Mouse (Mus musculus): ENCODE results near the gene Map7d2. TPM values are rescaled to one million over a fixed set of nuclear protein-coding genes. Genes with fewer than 3 reads are reported as not detected.
"Not testable (repeated sequence)": the region's sequence is repeated elsewhere in the genome, so short reads cannot be mapped to it uniquely, and the experiment has no call there.

The Map7d2 gene
- total RNA-seq, 2 experiments from 2014 or later, result 96.9 to 127 TPM

DNA sequence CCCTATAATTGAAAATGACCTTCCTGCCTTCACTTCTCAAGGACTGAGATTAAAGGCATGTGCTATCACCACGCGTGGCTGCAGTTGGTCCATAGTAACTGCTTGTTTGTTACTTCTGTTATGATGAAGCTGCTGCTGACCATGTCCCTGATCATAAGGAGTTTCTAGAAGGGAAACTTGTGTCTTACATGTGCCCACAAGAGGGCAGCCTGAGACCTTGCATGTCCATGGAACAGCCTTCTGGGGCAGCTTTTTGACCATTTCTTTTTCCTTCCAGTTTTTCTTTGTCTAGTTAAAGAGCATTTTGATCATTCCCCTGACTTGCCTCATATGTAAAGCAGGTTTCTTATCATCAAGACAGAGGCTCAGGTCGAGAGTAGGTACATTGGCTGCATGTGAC lies 27.8 kb downstream of the Map7d2 start:
- TF ChIP-seq CTCF (IDR thresholded peaks at IDR 0.05), result peak; percentile 52
- intact Hi-C loops (cut with DNase I), result loop anchor here (5.0 kb wide), 1 partner anchor 165 kb away; no protein-coding TSS in a partner anchor
- H3K27ac ChIP-seq, result no peak overlapping the region
- DNase-seq (ENCODE audit: extremely low spot score in 1 of 2, low spot score in 2 of 2), result peak; percentile 9 to 10
- H3K4me3 ChIP-seq, result no peak overlapping the region

DNA sequence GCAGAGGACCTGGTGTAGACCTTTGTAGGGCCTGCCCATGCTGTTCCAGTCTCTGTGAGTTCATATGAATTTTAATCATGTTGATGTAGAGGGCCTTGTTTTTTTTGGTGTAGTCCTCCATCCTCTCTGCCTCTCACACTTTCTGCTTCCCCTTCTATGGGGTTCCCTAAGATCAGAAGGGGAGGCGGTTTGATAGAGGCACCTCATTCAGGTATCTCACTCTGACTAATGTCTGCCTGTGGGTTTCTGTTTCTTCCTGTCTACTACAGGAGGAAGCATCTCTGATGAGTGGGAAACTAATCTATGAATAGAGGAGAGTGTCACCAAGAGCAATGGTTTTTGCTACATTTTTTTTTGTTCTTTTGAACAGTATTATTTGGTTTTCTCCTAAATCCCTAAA lies 32.8 kb downstream of the Map7d2 start:
- no peak for DNase-seq (ENCODE audit: extremely low spot score in 1 of 2, low spot score in 2 of 2)
- H3K4me3 ChIP-seq, result no peak overlapping the region
- no peak overlapping the region for H3K27ac ChIP-seq
- TF ChIP-seq CTCF (IDR thresholded peaks at IDR 0.05), result no peak
- intact Hi-C loops (cut with DNase I), result no loop called here

DNA sequence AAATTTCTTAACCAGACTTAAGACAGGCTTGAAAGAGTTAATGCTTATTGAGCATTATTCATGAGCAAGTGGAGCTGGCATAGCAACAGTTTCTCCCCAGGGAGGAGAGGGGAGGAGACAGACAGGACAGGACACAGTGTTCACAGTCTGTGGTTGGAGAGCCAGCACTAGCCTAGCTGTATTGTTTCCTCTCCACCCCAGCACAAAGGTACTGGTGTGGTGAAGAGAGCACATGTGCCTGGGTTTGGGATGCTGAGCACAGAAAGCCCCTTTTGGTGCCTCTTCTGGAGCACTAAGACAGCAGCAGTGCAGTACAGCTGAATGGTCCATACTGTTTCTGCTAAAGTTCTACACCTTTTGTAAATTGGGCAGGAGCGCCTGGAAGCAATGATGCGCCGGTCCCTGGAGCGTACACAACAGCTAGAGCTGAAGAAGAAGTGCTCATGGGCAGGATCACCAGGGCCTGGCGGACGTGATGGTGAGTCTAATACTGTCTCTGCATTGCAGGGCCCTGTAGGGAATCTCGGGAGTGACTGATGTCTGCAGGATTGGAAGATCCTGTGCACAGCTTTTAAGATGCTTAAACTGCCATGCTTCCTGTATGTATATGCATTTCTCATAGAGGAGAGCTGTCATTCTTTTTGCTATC lies 44.8 kb downstream of the Map7d2 start:
- TF ChIP-seq CTCF (IDR thresholded peaks at IDR 0.05), result no peak
- no peak for DNase-seq (ENCODE audit: extremely low spot score in 1 of 2, low spot score in 2 of 2)
- H3K27ac ChIP-seq, result peak overlapping the region; percentile 17; the same call in 1 of the 2 replicates
- peak overlapping the region; percentile 24 for H3K4me3 ChIP-seq
- intact Hi-C loops (cut with DNase I), result no loop called here

DNA sequence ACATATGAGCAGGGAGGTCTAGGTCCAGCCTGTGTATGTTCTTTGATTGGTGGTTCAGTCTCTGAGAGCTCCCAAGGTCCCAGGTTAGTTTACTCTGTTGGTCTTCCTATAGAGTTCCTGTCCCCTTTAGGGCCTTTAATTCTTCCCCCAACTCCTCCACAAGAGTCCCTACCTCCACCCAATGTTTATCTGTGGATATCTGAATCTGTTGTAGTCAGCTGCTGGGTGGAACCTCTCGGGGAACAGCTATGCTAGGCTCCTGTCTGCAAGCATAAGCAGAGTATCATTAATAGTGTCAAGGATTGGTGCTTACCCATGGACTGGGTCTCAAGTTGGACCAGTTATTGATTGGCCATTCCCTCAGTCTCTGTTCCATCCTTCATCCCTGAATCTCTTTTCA lies 60.4 kb downstream of the Map7d2 start:
- DNase-seq (ENCODE audit: extremely low spot score in 1 of 2, low spot score in 2 of 2), result no peak
- intact Hi-C loops (cut with DNase I), result no loop called here

DNA sequence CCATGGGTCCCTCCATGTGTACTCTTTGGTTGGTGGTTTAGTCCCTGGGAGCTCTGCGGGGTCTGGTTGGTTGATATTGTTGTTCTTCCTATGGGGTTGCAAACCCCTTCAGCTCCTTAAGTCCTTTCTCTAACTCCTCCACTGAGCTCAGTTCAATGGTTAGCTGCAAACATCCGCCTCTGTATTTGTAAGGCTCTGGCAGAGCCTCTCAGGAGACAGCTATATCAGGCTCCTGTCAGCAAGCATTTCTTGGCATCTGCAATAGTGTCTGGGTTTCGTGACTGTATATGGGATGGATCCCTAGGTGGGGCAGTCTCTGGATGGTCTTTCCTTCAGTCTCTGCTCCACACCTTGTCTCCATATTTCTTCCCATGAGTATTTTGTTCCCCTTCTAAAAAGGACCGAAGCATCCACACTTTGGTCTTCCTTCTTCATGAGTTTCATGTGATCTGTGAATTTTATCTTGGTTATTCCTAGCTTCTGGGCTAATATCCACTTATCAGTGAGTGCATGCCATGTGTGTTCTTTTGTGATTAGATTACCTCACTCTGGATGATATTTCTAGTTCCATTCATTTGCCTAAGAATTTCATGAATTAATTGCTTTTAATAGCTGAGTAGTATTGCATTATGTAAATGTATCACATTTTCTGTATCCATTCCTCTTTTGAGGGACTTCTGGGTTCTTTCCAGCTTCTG lies 64.0 kb downstream of the Map7d2 start:
- H3K4me3 ChIP-seq; intact Hi-C loops (cut with DNase I); DNase-seq (ENCODE audit: extremely low spot score in 1 of 2, low spot score in 2 of 2); H3K27ac ChIP-seq: not testable (repeated sequence)

More for the DNA sequence above, 60.4 kb downstream of the Map7d2 start:
- no peak overlapping the region for H3K4me3 ChIP-seq
- no peak for TF ChIP-seq CTCF (IDR thresholded peaks at IDR 0.05)
- no peak overlapping the region for H3K27ac ChIP-seq

DNA sequence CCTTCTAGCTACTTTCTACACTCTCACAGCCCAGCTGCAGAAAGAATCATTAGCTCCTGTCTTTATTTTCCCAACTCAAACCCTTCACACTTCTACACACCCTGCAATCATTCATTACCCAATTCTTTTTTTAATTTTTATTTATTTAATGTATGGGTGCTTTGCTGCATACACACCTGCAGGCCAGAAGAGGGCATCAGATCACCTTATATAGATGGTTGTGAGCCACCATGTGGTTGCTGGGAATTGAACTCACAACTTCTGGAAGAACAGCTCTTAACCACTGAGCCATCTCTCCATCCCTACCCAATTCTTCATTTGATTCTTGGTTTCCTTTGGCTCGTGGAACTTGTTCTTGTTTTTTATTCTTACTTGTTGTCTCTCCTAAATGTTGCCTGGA lies 69.9 kb downstream of the Map7d2 start:
- TF ChIP-seq CTCF (IDR thresholded peaks at IDR 0.05), result peak; percentile 17
- Histone ChIP-seq H3K4me3 (no peak overlapping the region), H3K27ac (no peak overlapping the region)
- no peak for DNase-seq (ENCODE audit: extremely low spot score in 1 of 2, low spot score in 2 of 2)
- intact Hi-C loops (cut with DNase I), result no loop called here

DNA sequence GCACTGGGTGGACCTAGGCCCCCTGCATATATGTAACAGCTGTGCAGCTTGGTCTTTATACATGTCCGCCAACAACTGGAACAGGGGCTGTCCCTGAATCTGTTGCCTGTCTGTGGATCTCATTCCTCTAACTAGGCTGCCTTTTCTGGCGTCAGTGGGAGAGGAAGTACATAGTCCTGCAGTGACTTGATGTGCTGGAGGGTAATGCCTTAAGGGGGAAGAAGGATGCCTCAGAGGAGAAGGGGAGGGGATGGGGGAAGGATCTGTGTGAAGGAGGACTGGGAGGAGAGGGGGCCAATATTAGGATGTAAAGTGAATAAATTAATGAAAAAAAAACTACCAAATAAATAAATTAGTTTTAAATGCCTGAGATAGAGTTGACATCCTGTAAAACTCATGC lies 88.8 kb downstream of the Map7d2 start:
- H3K27ac ChIP-seq, result no peak overlapping the region
- DNase-seq (ENCODE audit: extremely low spot score in 1 of 2, low spot score in 2 of 2), result no peak
- H3K4me3 ChIP-seq, result no peak overlapping the region
- TF ChIP-seq CTCF (IDR thresholded peaks at IDR 0.05), result no peak
- intact Hi-C loops (cut with DNase I), result no loop called here

DNA sequence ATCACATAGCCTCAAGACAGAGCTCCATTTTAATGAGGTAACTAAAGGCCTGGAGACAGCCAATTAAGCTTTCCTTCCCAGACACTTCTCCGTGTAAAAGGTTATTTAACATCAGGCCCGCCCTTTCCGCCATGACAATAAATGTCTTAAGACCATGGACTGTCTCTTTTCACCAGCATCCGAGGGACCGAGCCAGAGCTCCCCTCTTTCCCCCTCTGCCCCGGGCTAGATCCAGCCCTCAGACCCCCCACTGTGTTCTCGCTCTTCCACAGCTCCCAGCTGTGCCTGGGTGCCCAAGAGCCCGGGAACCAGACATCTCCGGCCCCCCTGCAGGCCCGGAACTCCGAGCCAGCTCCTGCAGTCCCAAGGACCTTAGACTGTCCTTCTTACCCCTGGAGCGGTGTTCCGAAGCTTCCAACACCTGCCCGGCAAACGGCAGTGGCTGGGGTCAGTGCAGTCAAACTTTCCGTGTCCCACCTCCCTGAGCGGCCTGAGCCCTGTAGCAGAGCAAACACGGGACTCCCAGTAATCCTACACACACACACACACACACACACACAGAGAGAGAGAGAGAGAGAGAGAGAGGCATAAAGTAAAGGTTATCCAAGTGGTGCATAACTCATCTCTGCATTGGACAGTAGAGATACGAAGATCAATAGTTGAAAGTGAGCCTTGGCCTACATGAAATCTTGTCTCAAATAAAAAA lies 94.1 kb downstream of the Map7d2 start:
- DNase-seq (ENCODE audit: extremely low spot score in 1 of 2, low spot score in 2 of 2), result no peak
- Histone ChIP-seq H3K4me3 (no peak overlapping the region), H3K27ac (no peak overlapping the region)
- intact Hi-C loops (cut with DNase I), result no loop called here
- TF ChIP-seq CTCF (IDR thresholded peaks at IDR 0.05), result no peak

DNA sequence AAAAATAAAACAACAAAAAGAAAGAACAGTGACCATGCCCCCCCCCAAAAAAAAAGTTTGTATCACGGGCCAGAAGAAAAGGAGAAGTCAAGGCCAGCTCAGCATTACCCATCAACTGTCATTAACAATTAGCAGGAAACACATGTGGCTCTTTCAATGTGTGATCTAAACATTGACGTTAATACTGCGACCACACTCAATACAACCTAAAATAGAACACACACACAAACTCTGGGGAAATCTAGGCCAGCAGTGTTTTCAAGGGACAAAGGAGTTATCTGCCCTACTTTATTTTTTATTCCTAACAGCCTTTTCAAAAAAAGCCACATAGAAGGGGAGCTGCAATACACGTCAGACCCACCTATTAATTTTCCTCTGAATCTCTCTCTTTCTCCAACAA lies 94.7 kb downstream of the Map7d2 start:
- intact Hi-C loops (cut with DNase I), result no loop called here
- TF ChIP-seq CTCF (IDR thresholded peaks at IDR 0.05), result no peak
- DNase-seq (ENCODE audit: extremely low spot score in 1 of 2, low spot score in 2 of 2), result no peak

DNA sequence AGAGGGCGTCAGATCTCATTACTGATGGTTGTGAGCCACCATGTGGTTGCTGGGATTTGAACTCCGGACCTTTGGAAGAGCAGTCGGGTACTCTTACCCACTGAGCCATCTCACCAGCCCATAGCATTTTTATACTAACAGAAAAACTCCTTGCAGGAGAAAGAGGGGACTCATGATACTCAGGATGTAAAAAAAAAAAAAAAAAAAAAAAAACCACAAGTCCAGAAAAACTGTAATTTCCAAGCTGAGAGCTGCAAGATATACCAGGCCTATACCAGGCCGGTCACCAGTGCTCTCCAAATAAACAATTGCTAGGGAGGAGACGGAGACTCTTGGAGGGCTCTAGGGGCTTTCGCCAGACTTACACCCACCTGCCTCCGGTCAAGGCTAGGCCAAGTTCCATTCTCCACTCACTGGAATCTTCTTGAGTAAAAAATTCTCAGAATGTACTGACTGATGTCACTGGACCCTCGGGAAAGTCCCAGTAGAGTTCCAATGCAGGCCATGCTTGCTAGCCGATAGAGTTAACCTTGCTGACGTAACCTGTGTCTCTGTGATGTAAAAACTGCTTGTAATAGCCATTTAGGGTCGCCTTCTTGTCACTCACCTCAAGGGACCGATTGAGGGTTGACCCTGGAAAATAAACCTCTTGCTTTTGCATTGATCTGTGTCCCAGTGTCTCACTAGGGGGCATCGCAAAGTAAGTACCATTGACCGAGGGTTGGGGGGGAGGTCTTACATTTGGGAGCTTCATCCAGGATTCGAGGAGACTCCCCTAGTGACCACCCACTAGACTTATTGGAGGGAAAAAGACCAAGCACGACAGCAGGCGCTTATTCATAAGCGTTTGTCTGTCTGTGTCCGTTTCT lies 95.7 kb downstream of the Map7d2 start:
- DNase-seq (ENCODE audit: extremely low spot score in 1 of 2, low spot score in 2 of 2), result no peak
- intact Hi-C loops (cut with DNase I), result no loop called here
- no peak for TF ChIP-seq CTCF (IDR thresholded peaks at IDR 0.05)
- Histone ChIP-seq H3K27ac (no peak overlapping the region), H3K4me3 (no peak overlapping the region)

More for the DNA sequence above, 94.7 kb downstream of the Map7d2 start:
- Histone ChIP-seq H3K4me3 (no peak overlapping the region), H3K27ac (no peak overlapping the region)

DNA sequence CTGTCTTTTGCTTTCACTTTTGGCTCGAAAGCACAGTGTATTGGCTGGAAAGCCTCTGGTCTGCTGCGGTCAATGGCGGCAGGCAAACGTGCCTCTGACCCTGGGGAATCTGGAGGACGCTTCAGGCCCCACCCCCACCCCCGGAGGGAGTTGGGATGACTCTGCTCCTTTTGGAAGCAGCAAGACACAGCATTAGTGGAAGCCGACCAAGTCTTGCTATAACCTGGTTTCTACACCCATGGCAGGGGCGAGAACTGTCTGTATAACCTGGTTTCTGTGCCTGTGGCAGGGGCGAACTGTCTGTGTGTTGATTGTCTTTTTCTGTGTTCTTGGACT lies 96.3 kb downstream of the Map7d2 start:
- intact Hi-C loops (cut with DNase I), result no loop called here
- DNase-seq (ENCODE audit: extremely low spot score in 1 of 2, low spot score in 2 of 2), result no peak

More for the DNA sequence above, 96.3 kb downstream of the Map7d2 start:
- Histone ChIP-seq H3K4me3 (no peak overlapping the region), H3K27ac (no peak overlapping the region)
- no peak for TF ChIP-seq CTCF (IDR thresholded peaks at IDR 0.05)

Data from left cerebral cortex, adult 2 months (tissue).